Mouse (Mus musculus) mesoderm, embryonic 11.5 days (tissue): ENCODE measurements at regions not wholly inside any gene's neighbourhood (a gene's known extent, or its start where the extent isn't known, plus 50 kb on each side); places are given as distances from the start of the nearest gene placed in this dataset.
"Not testable (repeated sequence)": the region's sequence is repeated elsewhere in the genome, so short reads cannot be mapped to it uniquely, and the experiment has no call there.

Experiments used
- DNase-seq: peaks from one replicate; pipeline ENCODE4 v3.0.0-alpha.2; 2012; ENCODE audit warnings: low read depth, low spot score

- DNase-seq: not testable (repeated sequence)
Observed at GRCm38 (mm10) chr2:17845447-17846092, 114.3 kb upstream of the Nebl start.

- DNase-seq: peak; percentile 51
Observed at GRCm38 (mm10) chr2:17844662-17845446, 113.6 kb upstream of the Nebl start.

GRCm38 (mm10) chr2:17841963-17842362 is 110.7 kb upstream of the Nebl start:
- no peak for DNase-seq

GRCm38 (mm10) chr2:17841546-17841945 is 110.3 kb upstream of the Nebl start:
- no peak for DNase-seq

- DNase-seq: no peak
Observed at GRCm38 (mm10) chr2:17840941-17841498, 109.8 kb upstream of the Nebl start.

GRCm38 (mm10) chr2:17839649-17840048 is 108.4 kb upstream of the Nebl start:
- no peak for DNase-seq

- DNase-seq: peak; percentile 59
Observed at GRCm38 (mm10) chr2:17838859-17839581, 107.8 kb upstream of the Nebl start.

GRCm38 (mm10) chr2:17838381-17838680 is 107.1 kb upstream of the Nebl start:
- DNase-seq: no peak

- no peak for DNase-seq
Observed at GRCm38 (mm10) chr2:17837541-17838380, 106.5 kb upstream of the Nebl start.

GRCm38 (mm10) chr2:17832726-17833125 is 101.5 kb upstream of the Nebl start:
- DNase-seq: no peak

- no peak for DNase-seq
Observed at GRCm38 (mm10) chr2:17830216-17830615, 99.0 kb upstream of the Nebl start.

GRCm38 (mm10) chr2:17825271-17825670 is 94.0 kb upstream of the Nebl start:
- no peak for DNase-seq

- no peak for DNase-seq
Observed at GRCm38 (mm10) chr2:17824176-17824575, 92.9 kb upstream of the Nebl start.

- no peak for DNase-seq
Observed at GRCm38 (mm10) chr2:17822621-17823006, 91.3 kb upstream of the Nebl start.

GRCm38 (mm10) chr2:17821878-17822620 is 90.8 kb upstream of the Nebl start:
- DNase-seq: no peak

GRCm38 (mm10) chr2:17811943-17812670 is 80.8 kb upstream of the Nebl start:
- DNase-seq: peak; percentile 22
